Mouse (Mus musculus) heart, embryonic 11.5 days (tissue): ENCODE results near the gene Ggnbp2. TPM values are rescaled to one million over a fixed set of nuclear protein-coding genes. Genes with fewer than 3 reads are reported as not detected.

ENCODE experiments used
- ATAC-seq: fragments of 200-750 bp; cut with Nextera tagmentation; replicated peaks from 2 replicates; pipeline ENCODE4 v1.8.0; 2017; ENCODE audit warnings: moderate library complexity; ENCODE audit not compliant: insufficient number of reproducible peaks, low FRiP score, low TSS enrichment
- H3K27ac ChIP-seq: fragments of 300-500 bp; sonication (generic); 2 replicates; pipeline ENCODE4 v1.5.1; 2014; ENCODE audit warnings: mild to moderate bottlenecking, low read depth, low read length
- H3K27me3 ChIP-seq: fragments of 300-500 bp; sonication (generic); 2 replicates; pipeline ENCODE4 v1.6.1; 2014; ENCODE audit warnings: mild to moderate bottlenecking, low read length, mixed read lengths; ENCODE audit not compliant: control insufficient read depth, insufficient read depth
- H3K36me3 ChIP-seq: fragments of 300-500 bp; sonication (generic); 2 replicates; pipeline ENCODE4 v1.6.1; 2014; ENCODE audit warnings: mild to moderate bottlenecking, low read length, moderate library complexity, mixed read lengths; ENCODE audit not compliant: control insufficient read depth, insufficient read depth
- H3K4me1 ChIP-seq: fragments of 300-500 bp; sonication (generic); 2 replicates; pipeline ENCODE4 v1.6.1; 2014; ENCODE audit warnings: low read length; ENCODE audit not compliant: control insufficient read depth, insufficient read depth
- H3K4me2 ChIP-seq: fragments of 300-500 bp; sonication (generic); 2 replicates; pipeline ENCODE4 v1.6.1; 2014; ENCODE audit warnings: mild to moderate bottlenecking, moderate library complexity
- H3K4me3 ChIP-seq: fragments of 300-500 bp; sonication (generic); 2 replicates; pipeline ENCODE4 v1.5.1; 2014; ENCODE audit warnings: low read depth, low read length
- H3K9ac ChIP-seq: fragments of 300-500 bp; sonication (generic); 2 replicates; pipeline ENCODE4 v1.6.1; 2014; ENCODE audit warnings: mild to moderate bottlenecking, low read depth, low read length, moderate library complexity
- H3K9me3 ChIP-seq: fragments of 300-500 bp; sonication (generic); replicated peaks from 2 replicates; pipeline ENCODE4 v1.6.1; 2016; ENCODE audit warnings: low read length; ENCODE audit not compliant: control insufficient read depth
- WGBS: fragments of 180-500 bp; shearing (Covaris S2); extraction: QIAGEN DNeasy Blood & Tissue Kit; methylation state at CpG from one replicate; pipeline ENCODE4 v1.1.7; 2014; ENCODE audit not compliant: insufficient replicate concordance; 5-methylcytosine and 5-hydroxymethylcytosine counted together
- microRNA-seq: library from miRNA; unstranded; fragments of <30 nt; microRNA quantifications from one replicate; pipeline ENCODE4, GENCODE M21; 2016; ENCODE audit warnings: borderline number of aligned reads
- polyA plus RNA-seq: library from polyadenylated mRNA; unstranded; fragments of >200 nt; fragmentation: Nextera tagmentation; extraction: Ambion mirVana; gene quantifications from 2 replicates; pipeline ENCODE4 v1.2.1, GENCODE M21; 2014

Gene Ggnbp2
- polyA plus RNA-seq, 1 experiment from 2014 or later: 54.8 TPM

DNA sequence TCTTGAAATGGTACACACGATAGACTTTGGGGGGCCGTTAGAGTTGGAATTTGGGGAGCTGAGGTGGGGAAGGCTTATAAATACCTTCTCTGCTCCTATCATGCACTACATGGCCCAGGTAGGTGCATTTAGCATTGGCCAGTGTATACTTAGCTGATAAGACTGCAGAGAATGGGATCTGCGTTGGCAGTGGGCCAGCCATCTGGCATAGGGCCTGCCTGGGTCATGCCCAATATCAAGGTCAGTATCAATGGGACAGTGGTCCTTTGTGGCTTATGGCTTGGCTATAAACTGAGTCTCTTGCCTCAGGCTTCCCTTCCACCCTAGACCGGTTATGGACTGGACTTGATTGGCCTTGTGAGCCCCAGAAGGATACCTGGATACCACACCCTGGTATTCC lies 66.2 kb downstream of the Ggnbp2 start:
- WGBS: 85% methylated on average over 4 of the region's 4 CpGs
- Histone ChIP-seq H3K27ac (no peak overlapping the region), H3K9ac (no peak overlapping the region), H3K9me3 (no peaks in the 10 kb centered on the region), H3K4me2 (no peak overlapping the region), H3K4me1 (no peaks in the 10 kb centered on the region), H3K36me3 (no peaks in the 10 kb centered on the region), H3K27me3 (no peaks in the 10 kb centered on the region; the same call in 1 of the 2 replicates), H3K4me3 (no peak overlapping the region)
- ATAC-seq: no peak

DNA sequence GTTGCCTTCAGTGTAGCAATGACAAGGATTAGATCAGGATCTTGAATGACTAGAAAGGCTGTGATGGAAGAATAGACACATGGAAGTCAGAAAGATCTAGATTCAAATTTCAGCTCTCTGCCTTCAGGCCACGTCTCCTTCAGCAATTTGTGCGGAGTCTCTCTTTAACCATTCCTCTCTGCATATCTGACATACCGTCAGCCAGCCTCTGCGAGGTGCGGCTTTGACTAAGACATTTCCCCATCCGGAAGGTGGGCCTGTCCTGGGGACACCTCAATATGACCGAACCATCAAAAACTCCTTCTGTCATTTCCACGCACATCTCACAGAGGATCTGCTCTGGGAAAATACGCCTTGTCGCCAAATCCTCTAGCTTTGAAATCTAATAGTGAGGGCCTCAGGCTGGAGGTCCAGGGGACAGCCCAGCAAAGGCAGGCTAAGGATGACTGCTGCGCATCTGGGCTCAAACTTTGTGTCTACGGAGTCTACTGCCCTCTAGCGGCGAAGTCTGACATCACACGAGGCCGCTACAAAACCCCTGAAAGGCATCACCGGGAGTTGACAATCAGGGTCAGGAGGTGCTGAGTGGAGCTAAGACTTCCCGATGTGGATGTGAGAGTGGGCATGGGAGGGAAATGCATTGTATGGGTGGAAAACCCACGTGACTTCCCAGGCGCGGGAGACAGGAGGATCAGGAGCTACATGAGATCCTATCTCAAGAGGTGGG lies 72.8 kb downstream of the Ggnbp2 start:
- H3K27me3 ChIP-seq: peaks cover 3% of the 10 kb centered on the region
- H3K9me3 ChIP-seq: no peaks in the 10 kb centered on the region
- H3K4me3 ChIP-seq: no peak overlapping the region
- no peak overlapping the region for H3K4me2 ChIP-seq
- ATAC-seq: no peak
- no peak overlapping the region for H3K27ac ChIP-seq
- WGBS: 19% methylated on average over 21 of the region's 21 CpGs
- H3K4me1 ChIP-seq: no peaks in the 10 kb centered on the region
- no peaks in the 10 kb centered on the region for H3K36me3 ChIP-seq
- H3K9ac ChIP-seq: no peak overlapping the region

DNA sequence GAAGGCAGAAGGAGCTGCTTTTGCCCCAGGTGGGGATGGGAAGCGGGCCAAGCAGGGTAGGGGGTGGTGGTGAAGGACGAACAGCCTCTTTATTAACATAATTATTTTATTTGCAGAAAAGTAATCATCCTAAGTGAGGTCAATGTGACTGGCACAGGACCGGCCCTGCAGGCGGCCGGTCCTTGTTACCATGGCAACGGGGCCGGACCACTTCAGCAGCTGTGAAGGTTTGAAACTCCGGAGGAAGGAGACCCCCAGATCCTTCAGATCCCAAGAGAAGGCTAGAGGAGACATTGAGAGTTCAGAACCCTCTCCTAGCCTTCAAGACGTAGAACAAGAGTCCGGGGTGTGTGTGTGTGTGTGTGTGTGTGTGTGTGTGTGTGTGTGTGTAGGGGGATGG lies 73.6 kb downstream of the Ggnbp2 start:
- H3K4me1 ChIP-seq: no peaks in the 10 kb centered on the region
- no peak overlapping the region for H3K9ac ChIP-seq
- peaks cover 3% of the 10 kb centered on the region for H3K27me3 ChIP-seq
- ATAC-seq: no peak
- H3K4me3 ChIP-seq: no peak overlapping the region
- H3K27ac ChIP-seq: no peak overlapping the region
- no peak overlapping the region for H3K4me2 ChIP-seq
- H3K9me3 ChIP-seq: no peaks in the 10 kb centered on the region
- WGBS: 48% methylated on average over 10 of the region's 10 CpGs
- no peaks in the 10 kb centered on the region for H3K36me3 ChIP-seq

DNA sequence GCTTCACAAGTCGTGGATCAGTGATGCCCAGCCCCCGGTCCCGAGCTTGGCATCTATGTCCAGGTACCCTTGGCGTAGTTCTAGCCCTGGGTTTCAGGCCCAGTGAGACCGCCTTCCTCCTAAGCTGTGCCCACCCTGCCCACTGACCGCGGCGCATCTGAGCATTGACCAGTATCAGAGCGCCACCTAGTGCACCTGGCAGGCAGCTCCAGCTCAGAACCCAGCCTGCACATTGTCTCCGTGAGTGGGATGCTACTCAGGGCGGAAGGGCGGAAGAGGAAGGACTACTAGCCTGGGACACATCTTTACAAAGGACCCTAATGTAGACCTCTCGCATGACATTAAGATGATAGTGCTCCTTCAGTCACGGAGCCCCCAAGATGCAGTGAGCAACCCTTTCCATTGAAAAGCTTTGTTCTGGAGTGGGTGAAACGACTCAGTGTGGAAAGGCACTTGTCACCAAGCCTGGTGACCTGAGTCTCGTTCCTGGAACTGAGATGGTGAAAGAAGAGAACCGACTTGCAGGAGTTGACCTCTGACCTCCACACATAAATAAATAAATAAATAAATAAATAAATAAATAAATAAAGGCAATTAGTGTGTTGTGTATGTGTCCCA lies 76.0 kb downstream of the Ggnbp2 start:
- Histone ChIP-seq H3K27ac (no peak overlapping the region), H3K4me2 (peak overlapping the region; percentile 30), H3K9ac (no peak overlapping the region), H3K27me3 (peaks cover 9% of the 10 kb centered on the region), H3K4me3 (no peak overlapping the region), H3K36me3 (no peaks in the 10 kb centered on the region), H3K4me1 (no peaks in the 10 kb centered on the region), H3K9me3 (no peaks in the 10 kb centered on the region)
- WGBS: 10% methylated on average over 17 of the region's 17 CpGs
- ATAC-seq: no peak

DNA sequence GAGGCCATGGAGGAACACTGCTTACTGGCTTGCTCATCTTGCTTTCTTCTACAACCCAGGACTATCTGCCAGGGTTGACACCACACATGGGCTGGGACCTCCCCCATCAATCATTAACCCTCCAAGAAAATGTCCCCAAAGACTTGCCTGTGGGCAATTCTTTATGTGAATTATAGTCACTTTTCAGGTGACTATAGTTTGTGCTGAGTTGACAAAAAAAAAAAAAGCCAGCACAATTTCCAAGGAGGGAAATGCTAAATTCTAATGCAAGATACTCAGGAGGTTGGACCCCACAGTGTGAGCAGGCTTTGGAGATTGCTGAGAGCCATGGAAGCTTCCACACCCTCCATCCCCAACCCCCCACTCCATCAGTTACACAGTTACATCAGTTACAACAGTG lies 77.1 kb downstream of the Ggnbp2 start:
- Histone ChIP-seq H3K4me1 (no peaks in the 10 kb centered on the region), H3K4me3 (no peak overlapping the region), H3K9ac (no peak overlapping the region), H3K27me3 (peaks cover 11% of the 10 kb centered on the region), H3K4me2 (no peak overlapping the region), H3K9me3 (no peaks in the 10 kb centered on the region), H3K36me3 (no peaks in the 10 kb centered on the region), H3K27ac (no peak overlapping the region)
- no peak for ATAC-seq

DNA sequence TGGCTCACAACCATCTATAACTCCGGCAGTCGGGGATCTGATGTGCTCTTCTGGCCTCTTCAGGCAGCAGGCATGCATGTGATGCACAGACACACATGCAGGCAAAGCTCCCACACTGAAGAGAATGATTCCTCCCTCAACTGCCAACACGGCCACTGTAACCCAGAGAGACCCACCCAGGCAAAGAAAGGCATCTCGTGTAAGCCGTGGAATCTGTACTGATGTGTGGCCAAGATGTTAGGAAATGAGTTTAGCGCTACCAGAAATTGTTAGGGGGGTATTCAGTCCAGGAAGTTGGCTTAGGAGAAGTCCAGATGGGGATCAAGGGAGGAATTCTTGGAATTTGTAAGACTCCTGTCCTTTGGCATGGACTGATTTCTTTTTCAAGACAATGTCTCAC lies 80.2 kb downstream of the Ggnbp2 start:
- Histone ChIP-seq H3K4me3 (no peak overlapping the region), H3K9ac (no peak overlapping the region), H3K27ac (no peak overlapping the region), H3K36me3 (no peaks in the 10 kb centered on the region), H3K9me3 (no peaks in the 10 kb centered on the region), H3K27me3 (peaks cover 8% of the 10 kb centered on the region), H3K4me2 (no peak overlapping the region), H3K4me1 (no peaks in the 10 kb centered on the region)
- 67% methylated on average over 6 of the region's 6 CpGs for WGBS
- no peak for ATAC-seq

Small RNA genes lying within 50 kb of the gene (microRNA-seq; reads per million reads assigned to microRNA genes)
- gene Gm23564: not detected

Other genes with a start within 250 kb of the Ggnbp2 start
- gene Mrm1, start 51.3 kb downstream of the Ggnbp2 start, polyA plus RNA-seq: 13.0 and 13.4 TPM in 2 replicates
- 34.3 and 43.5 TPM in 2 replicates for gene Dhrs11, start 41.8 kb downstream of the Ggnbp2 start, polyA plus RNA-seq
- gene Myo19, start 9.3 kb upstream of the Ggnbp2 start, polyA plus RNA-seq: 7.2 and 7.7 TPM in 2 replicates
- 2.0 and 4.0 TPM in 2 replicates for gene Pigw, start 9.5 kb upstream of the Ggnbp2 start, polyA plus RNA-seq
- 44.7 and 46.2 TPM in 2 replicates for gene Znhit3, start 45.5 kb upstream of the Ggnbp2 start, polyA plus RNA-seq
- 11.4 TPM in 2 replicates for gene Car4, start 87.0 kb upstream of the Ggnbp2 start, polyA plus RNA-seq